Mouse (Mus musculus): Measurements from ENCODE around the gene Rasd1. TPM values are rescaled to one million over a fixed set of nuclear protein-coding genes. Genes with fewer than 3 reads are reported as not detected.
A peak's percentile ranks its signal among the peaks of the same experiment; 100 is the strongest.
"Not testable (repeated sequence)": the region's sequence is repeated elsewhere in the genome, so short reads cannot be mapped to it uniquely, and the experiment has no call there.

Gene Rasd1
- polyA plus RNA-seq, 1 experiment from 2014 or later, result 1.7 TPM

- peak; percentile 69; the same call in 1 of the 2 replicates for ATAC-seq (ENCODE audit: low read depth)
Observed at GRCm38 (mm10) chr11:59948401-59948767, 16.4 kb downstream of the Rasd1 start.

DNA sequence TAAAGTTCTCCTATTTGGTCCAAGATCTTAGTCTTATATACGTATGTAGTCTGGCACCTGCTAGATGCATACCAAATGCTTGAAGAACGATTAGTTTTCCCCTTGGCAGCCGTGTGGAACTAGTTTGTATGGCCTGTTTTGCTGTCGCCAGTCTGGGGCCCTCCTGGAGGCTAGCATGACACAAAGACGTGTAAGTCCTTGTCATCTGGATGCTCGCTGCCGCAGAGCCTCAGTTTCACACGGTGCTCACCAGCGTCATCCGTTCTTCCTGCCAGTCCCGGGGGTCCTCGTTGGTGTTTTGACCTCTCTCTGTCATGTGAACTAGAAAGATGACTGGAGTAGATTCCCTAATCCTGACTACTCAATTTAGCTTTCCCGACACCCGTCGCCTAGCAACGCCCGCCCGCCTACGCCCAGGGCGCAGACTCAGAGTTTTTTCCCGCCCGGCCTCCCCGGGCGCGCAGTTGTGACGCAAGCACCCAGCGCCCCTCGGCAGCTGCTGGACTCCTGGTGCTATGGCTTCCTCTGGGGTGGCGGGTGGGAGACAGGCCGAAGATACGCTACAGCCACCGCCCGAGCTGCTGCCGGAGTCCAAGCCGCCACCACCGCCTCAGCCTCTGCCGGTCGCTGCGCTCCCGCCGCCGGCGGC, 16.9 kb downstream of the Rasd1 start, which contains the start of gene Med9:
Gene Med9 (plus strand): TSS at position 455 of the 649 bp plus-strand sequence.
- WGBS (ENCODE audit: insufficient replicate concordance), result 2% methylated on average over 43 of the region's 43 CpGs

More at GRCm38 (mm10) chr11:59948401-59948767, 16.4 kb downstream of the Rasd1 start:
- 1% methylated on average over 16 of the region's 16 CpGs for WGBS (ENCODE audit: insufficient replicate concordance)
- Histone ChIP-seq H3K9ac (ENCODE audit: low read depth, low read length) (peak overlapping the region; percentile 92), H3K36me3 (ENCODE audit: control insufficient read depth, insufficient read depth) (no peaks in the 10 kb centered on the region), H3K27ac (ENCODE audit: low read length) (peak overlapping the region; percentile 71), H3K9me3 (replicated peaks; ENCODE audit: control insufficient read depth, low read length) (no peaks in the 10 kb centered on the region), H3K4me2 (ENCODE audit: low read depth, low read length) (peak overlapping the region; percentile 84), H3K27me3 (ENCODE audit: control insufficient read depth, insufficient read depth, low read depth, low read length) (no peaks in the 10 kb centered on the region), H3K4me3 (ENCODE audit: low read depth, low read length) (peak overlapping the region; percentile 87), H3K4me1 (ENCODE audit: control insufficient read depth, low read depth, low read length) (peaks cover 19% of the 10 kb centered on the region)

DNA sequence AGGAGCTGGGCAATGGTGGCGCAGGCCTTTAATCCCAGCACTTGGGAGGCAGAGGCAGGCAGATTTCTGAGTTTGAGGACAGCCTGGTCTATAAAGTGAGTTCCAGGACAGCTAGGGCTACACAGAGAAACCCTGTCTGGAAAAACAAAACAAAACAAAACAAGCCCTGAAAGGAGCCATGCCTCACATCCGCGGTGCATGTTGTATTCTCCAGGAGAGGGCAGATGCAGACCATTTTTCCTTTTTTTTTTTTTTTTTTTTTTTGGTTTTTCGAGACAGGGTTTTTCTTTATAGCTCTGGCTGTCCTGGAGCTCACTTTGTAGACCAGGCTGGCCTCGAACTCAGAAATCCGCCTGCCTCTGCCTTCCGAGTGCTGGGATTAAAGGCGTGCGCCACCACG, 19.9 kb downstream of the Rasd1 start:
- not testable (repeated sequence) for H3K9ac ChIP-seq (ENCODE audit: low read depth, low read length); H3K27ac ChIP-seq (ENCODE audit: low read length); H3K27me3 ChIP-seq (ENCODE audit: control insufficient read depth, insufficient read depth, low read depth, low read length); ATAC-seq (ENCODE audit: low read depth); H3K36me3 ChIP-seq (ENCODE audit: control insufficient read depth, insufficient read depth); H3K4me2 ChIP-seq (ENCODE audit: low read depth, low read length); H3K4me3 ChIP-seq (ENCODE audit: low read depth, low read length); H3K9me3 ChIP-seq (replicated peaks; ENCODE audit: control insufficient read depth, low read length)
- H3K4me1 ChIP-seq (ENCODE audit: control insufficient read depth, low read depth, low read length), result peaks cover 37% of the 10 kb centered on the region
- 85% methylated on average over 9 of the region's 10 CpGs for WGBS (ENCODE audit: insufficient replicate concordance)

More for the DNA sequence above, 16.9 kb downstream of the Rasd1 start, which contains the start of gene Med9:
- peak within 1 kb of the TSS; percentile 87 for H3K4me3 ChIP-seq (ENCODE audit: low read depth, low read length)
- H3K4me1 ChIP-seq (ENCODE audit: control insufficient read depth, low read depth, low read length), result peaks cover 19% of the 10 kb centered on the region
- ATAC-seq (ENCODE audit: low read depth), result peak; percentile 96
- no peaks in the 10 kb centered on the region for H3K9me3 ChIP-seq (replicated peaks; ENCODE audit: control insufficient read depth, low read length)
- peak within 1 kb of the TSS; percentile 84 for H3K4me2 ChIP-seq (ENCODE audit: low read depth, low read length)
- peak within 1 kb of the TSS; percentile 71 for H3K27ac ChIP-seq (ENCODE audit: low read length)
- peak within 1 kb of the TSS; percentile 92 for H3K9ac ChIP-seq (ENCODE audit: low read depth, low read length)
- H3K36me3 ChIP-seq (ENCODE audit: control insufficient read depth, insufficient read depth), result no peaks in the 10 kb centered on the region
- no peaks in the 10 kb centered on the region for H3K27me3 ChIP-seq (ENCODE audit: control insufficient read depth, insufficient read depth, low read depth, low read length)

DNA sequence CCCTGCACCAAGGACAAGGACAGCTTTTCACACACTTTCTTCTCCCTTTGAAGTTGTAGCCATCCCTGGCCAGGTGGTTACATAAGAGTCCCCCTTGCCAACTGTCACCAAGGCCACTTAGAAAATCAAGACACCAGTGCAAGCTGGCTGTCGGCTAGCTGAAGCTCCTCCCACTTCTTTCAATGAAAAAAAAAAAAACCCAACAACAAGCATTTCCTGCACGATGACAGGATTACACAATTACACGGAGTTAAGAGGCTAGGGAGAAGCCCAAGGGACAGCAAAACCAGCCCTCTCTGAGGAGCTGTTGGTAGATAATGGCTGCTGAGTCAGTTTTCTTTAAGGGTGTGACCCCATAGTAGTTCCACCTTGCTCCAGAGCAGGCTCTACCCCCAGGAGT, 23.4 kb downstream of the Rasd1 start:
- 3% methylated on average over 3 of the region's 3 CpGs for WGBS (ENCODE audit: insufficient replicate concordance)
- Histone ChIP-seq H3K27ac (ENCODE audit: low read length) (peak overlapping the region; percentile 17; the same call in 1 of the 2 replicates), H3K36me3 (ENCODE audit: control insufficient read depth, insufficient read depth) (no peaks in the 10 kb centered on the region), H3K4me3 (ENCODE audit: low read depth, low read length) (no peak overlapping the region), H3K9me3 (replicated peaks; ENCODE audit: control insufficient read depth, low read length) (no peaks in the 10 kb centered on the region), H3K4me1 (ENCODE audit: control insufficient read depth, low read depth, low read length) (peaks cover 19% of the 10 kb centered on the region), H3K9ac (ENCODE audit: low read depth, low read length) (no peak overlapping the region), H3K27me3 (ENCODE audit: control insufficient read depth, insufficient read depth, low read depth, low read length) (no peaks in the 10 kb centered on the region), H3K4me2 (ENCODE audit: low read depth, low read length) (peak overlapping the region; percentile 21)
- ATAC-seq (ENCODE audit: low read depth), result peak; percentile 76

DNA sequence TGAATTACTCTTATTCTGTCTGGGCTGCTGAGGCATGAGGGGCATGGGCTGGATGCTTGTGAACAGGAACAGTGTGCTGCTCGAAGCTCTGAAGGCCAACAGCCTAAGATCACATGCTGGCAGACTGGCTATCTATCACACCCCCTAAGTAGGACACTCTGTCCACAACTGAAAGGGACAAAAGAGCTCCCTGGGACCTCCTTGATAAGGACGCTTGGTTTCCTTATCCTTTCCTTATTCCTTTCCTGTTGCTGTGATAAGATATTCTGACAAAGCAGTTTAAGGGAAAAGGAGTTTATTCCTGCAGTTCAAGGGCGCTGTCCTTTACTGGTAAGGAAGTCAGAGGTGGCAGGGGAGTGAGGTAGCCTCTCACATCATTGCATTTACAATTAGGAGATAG, 24.1 kb downstream of the Rasd1 start:
- H3K4me3 ChIP-seq (ENCODE audit: low read depth, low read length), result no peak overlapping the region
- peaks cover 19% of the 10 kb centered on the region for H3K4me1 ChIP-seq (ENCODE audit: control insufficient read depth, low read depth, low read length)
- no peak overlapping the region for H3K4me2 ChIP-seq (ENCODE audit: low read depth, low read length)
- 33% methylated on average over 3 of the region's 3 CpGs for WGBS (ENCODE audit: insufficient replicate concordance)
- H3K9me3 ChIP-seq (replicated peaks; ENCODE audit: control insufficient read depth, low read length), result no peaks in the 10 kb centered on the region
- ATAC-seq (ENCODE audit: low read depth), result peak; percentile 47
- H3K27ac ChIP-seq (ENCODE audit: low read length), result no peak overlapping the region
- no peaks in the 10 kb centered on the region for H3K27me3 ChIP-seq (ENCODE audit: control insufficient read depth, insufficient read depth, low read depth, low read length)
- no peaks in the 10 kb centered on the region for H3K36me3 ChIP-seq (ENCODE audit: control insufficient read depth, insufficient read depth)
- H3K9ac ChIP-seq (ENCODE audit: low read depth, low read length), result no peak overlapping the region

DNA sequence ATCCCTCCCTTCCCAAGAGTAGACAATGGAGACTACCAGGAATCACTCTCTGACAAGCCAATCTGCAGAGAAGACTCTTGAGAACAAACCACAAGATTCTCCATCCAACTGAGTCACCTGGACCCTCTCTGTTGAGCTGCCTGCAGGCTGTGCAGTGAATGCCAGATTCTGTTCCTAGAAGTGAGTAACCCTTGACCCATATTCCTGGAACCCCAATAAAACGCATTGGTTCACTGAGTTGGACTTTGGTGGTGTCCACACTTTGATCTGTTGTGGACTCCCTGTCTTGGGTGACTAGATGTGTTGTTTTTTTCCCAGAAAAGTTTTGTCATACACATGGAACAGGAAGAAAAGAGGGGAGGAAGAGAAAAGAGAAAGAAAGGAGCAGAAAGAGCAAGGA, 24.9 kb downstream of the Rasd1 start:
- Histone ChIP-seq H3K27me3 (ENCODE audit: control insufficient read depth, insufficient read depth, low read depth, low read length) (no peaks in the 10 kb centered on the region), H3K4me1 (ENCODE audit: control insufficient read depth, low read depth, low read length) (peaks cover 19% of the 10 kb centered on the region), H3K36me3 (ENCODE audit: control insufficient read depth, insufficient read depth) (no peaks in the 10 kb centered on the region), H3K4me2 (ENCODE audit: low read depth, low read length) (no peak overlapping the region), H3K27ac (ENCODE audit: low read length) (no peak overlapping the region), H3K9me3 (replicated peaks; ENCODE audit: control insufficient read depth, low read length) (no peaks in the 10 kb centered on the region), H3K4me3 (ENCODE audit: low read depth, low read length) (no peak overlapping the region), H3K9ac (ENCODE audit: low read depth, low read length) (no peak overlapping the region)
- 72% methylated on average over 1 of the region's 1 CpGs for WGBS (ENCODE audit: insufficient replicate concordance)
- no peak for ATAC-seq (ENCODE audit: low read depth)

GRCm38 (mm10) chr11:59937615-59938014, 27.1 kb downstream of the Rasd1 start:
- H3K27ac ChIP-seq (ENCODE audit: low read length), result no peak overlapping the region
- no peak overlapping the region for H3K9ac ChIP-seq (ENCODE audit: low read depth, low read length)
- no peaks in the 10 kb centered on the region for H3K36me3 ChIP-seq (ENCODE audit: control insufficient read depth, insufficient read depth)
- H3K4me2 ChIP-seq (ENCODE audit: low read depth, low read length), result no peak overlapping the region
- no peaks in the 10 kb centered on the region for H3K9me3 ChIP-seq (replicated peaks; ENCODE audit: control insufficient read depth, low read length)
- no peak overlapping the region for H3K4me3 ChIP-seq (ENCODE audit: low read depth, low read length)
- WGBS (ENCODE audit: insufficient replicate concordance), result 16% methylated on average over 2 of the region's 2 CpGs
- H3K27me3 ChIP-seq (ENCODE audit: control insufficient read depth, insufficient read depth, low read depth, low read length), result no peaks in the 10 kb centered on the region
- no peak for ATAC-seq (ENCODE audit: low read depth)
- H3K4me1 ChIP-seq (ENCODE audit: control insufficient read depth, low read depth, low read length), result peaks cover 19% of the 10 kb centered on the region

DNA sequence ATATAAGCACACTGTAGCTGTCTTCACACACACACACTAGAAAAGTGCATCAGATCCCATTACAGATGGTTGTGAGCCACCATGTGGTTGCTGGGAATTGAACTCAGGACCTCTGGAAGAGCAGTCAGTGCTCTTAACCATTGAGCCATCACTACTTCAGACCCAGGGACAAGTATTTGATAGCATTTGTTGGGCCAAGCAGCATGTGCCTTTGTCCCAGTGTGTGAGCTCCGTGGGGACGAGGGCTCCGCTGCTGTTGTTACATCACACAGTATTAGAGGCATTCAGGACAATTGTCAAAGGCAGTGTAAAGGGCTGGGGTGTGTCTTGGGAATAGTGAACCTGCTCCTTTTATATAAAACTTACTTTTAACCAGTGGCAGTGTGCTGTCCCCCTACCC, 27.7 kb downstream of the Rasd1 start:
- no peak overlapping the region for H3K4me2 ChIP-seq (ENCODE audit: low read depth, low read length)
- H3K9ac ChIP-seq (ENCODE audit: low read depth, low read length), result no peak overlapping the region
- H3K27me3 ChIP-seq (ENCODE audit: control insufficient read depth, insufficient read depth, low read depth, low read length), result no peaks in the 10 kb centered on the region; the same call in 1 of the 2 replicates
- no peak overlapping the region for H3K4me3 ChIP-seq (ENCODE audit: low read depth, low read length)
- H3K4me1 ChIP-seq (ENCODE audit: control insufficient read depth, low read depth, low read length), result peaks cover 15% of the 10 kb centered on the region
- H3K9me3 ChIP-seq (replicated peaks; ENCODE audit: control insufficient read depth, low read length), result no peaks in the 10 kb centered on the region
- no peak overlapping the region for H3K27ac ChIP-seq (ENCODE audit: low read length)
- WGBS (ENCODE audit: insufficient replicate concordance), result 64% methylated on average over 3 of the region's 3 CpGs
- H3K36me3 ChIP-seq (ENCODE audit: control insufficient read depth, insufficient read depth), result no peaks in the 10 kb centered on the region
- ATAC-seq (ENCODE audit: low read depth), result no peak

GRCm38 (mm10) chr11:59933943-59934342, 30.8 kb downstream of the Rasd1 start:
- H3K27ac ChIP-seq (ENCODE audit: low read length), result no peak overlapping the region
- no peak overlapping the region for H3K4me3 ChIP-seq (ENCODE audit: low read depth, low read length)
- H3K9ac ChIP-seq (ENCODE audit: low read depth, low read length), result no peak overlapping the region
- 59% methylated on average over 12 of the region's 12 CpGs for WGBS (ENCODE audit: insufficient replicate concordance)
- H3K9me3 ChIP-seq (replicated peaks; ENCODE audit: control insufficient read depth, low read length), result no peaks in the 10 kb centered on the region
- no peaks in the 10 kb centered on the region for H3K4me1 ChIP-seq (ENCODE audit: control insufficient read depth, low read depth, low read length)
- no peaks in the 10 kb centered on the region for H3K36me3 ChIP-seq (ENCODE audit: control insufficient read depth, insufficient read depth)
- H3K4me2 ChIP-seq (ENCODE audit: low read depth, low read length), result no peak overlapping the region
- H3K27me3 ChIP-seq (ENCODE audit: control insufficient read depth, insufficient read depth, low read depth, low read length), result no peaks in the 10 kb centered on the region; the same call in none of the 2 replicates
- no peak for ATAC-seq (ENCODE audit: low read depth)
